Mouse (Mus musculus) hindbrain, embryonic 12.5 days (tissue): ENCODE results near the gene Gm42417. TPM values are rescaled to one million over a fixed set of nuclear protein-coding genes. Genes with fewer than 3 reads are reported as not detected.
"Not testable (repeated sequence)": the region's sequence is repeated elsewhere in the genome, so short reads cannot be mapped to it uniquely, and the experiment has no call there.

Experiments
- ATAC-seq: fragments of 200-750 bp; cut with Nextera tagmentation; 2 replicates; pipeline ENCODE4 v1.8.0; 2017; ENCODE audit warnings: moderate TSS enrichment; ENCODE audit not compliant: low FRiP score
- H3K27ac ChIP-seq: fragments of 300-500 bp; sonication (generic); 2 replicates; pipeline ENCODE4 v1.5.1; 2016; ENCODE audit warnings: mild to moderate bottlenecking
- H3K27me3 ChIP-seq: fragments of 300-500 bp; sonication (generic); 2 replicates; pipeline ENCODE4 v1.6.1; 2016; ENCODE audit warnings: mild to moderate bottlenecking
- H3K36me3 ChIP-seq: fragments of 300-500 bp; sonication (generic); 2 replicates; pipeline ENCODE4 v1.6.1; 2016; ENCODE audit warnings: mild to moderate bottlenecking
- H3K4me1 ChIP-seq: fragments of 300-500 bp; sonication (generic); 2 replicates; pipeline ENCODE4 v1.6.1; 2016
- H3K4me2 ChIP-seq: fragments of 300-500 bp; sonication (generic); replicated peaks from 2 replicates; pipeline ENCODE4 v1.6.1; 2016; ENCODE audit warnings: mild to moderate bottlenecking
- H3K4me3 ChIP-seq: fragments of 300-500 bp; sonication (generic); 2 replicates; pipeline ENCODE4 v1.5.1; 2016; ENCODE audit warnings: mild to moderate bottlenecking
- H3K9ac ChIP-seq: fragments of 300-500 bp; sonication (generic); 2 replicates; pipeline ENCODE4 v1.6.1; 2016; ENCODE audit warnings: mild to moderate bottlenecking, moderate library complexity
- H3K9me3 ChIP-seq: fragments of 300-500 bp; sonication (generic); replicated peaks from 2 replicates; pipeline ENCODE4 v1.6.1; 2016; ENCODE audit warnings: mild to moderate bottlenecking
- WGBS: fragments of 180-500 bp; shearing (Covaris S2); methylation state at CpG from one replicate; pipeline ENCODE4 v1.1.7; 2016; 5-methylcytosine and 5-hydroxymethylcytosine counted together
- polyA plus RNA-seq: library from polyadenylated mRNA; unstranded; fragments of >200 nt; fragmentation: Nextera tagmentation; extraction: Ambion mirVana; gene quantifications from 2 replicates; pipeline ENCODE4 v1.2.1, GENCODE M21; 2016

Gm42417 gene
- polyA plus RNA-seq, 1 experiment from 2014 or later = not detected

DNA sequence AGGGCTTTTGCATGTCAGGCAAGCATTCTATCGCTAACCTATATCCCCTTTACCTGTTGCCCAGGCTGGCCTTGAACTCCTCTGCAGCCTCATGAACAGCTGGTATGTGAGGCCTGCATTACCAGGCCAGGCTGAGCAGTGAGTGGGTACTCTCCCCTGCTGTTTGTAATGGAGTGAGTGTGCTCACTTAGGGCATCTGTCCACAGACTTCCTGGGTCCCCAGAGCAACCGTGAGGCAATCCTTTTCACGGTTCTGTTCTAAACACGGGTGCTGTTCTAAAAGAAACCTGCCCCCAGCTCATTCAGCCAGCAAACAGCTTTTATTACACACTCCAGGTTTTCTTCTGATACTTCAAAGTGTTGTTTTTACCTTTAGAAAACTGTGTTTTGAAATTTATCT, 502 bp downstream of the Gm42417 start:
- H3K4me3 ChIP-seq = no peak overlapping the region
- H3K27me3 ChIP-seq = no peaks in the 10 kb centered on the region
- no peak for ATAC-seq
- H3K9me3 ChIP-seq = no peaks in the 10 kb centered on the region
- H3K4me1 ChIP-seq = no peaks in the 10 kb centered on the region
- no peak overlapping the region for H3K9ac ChIP-seq
- H3K36me3 ChIP-seq = peaks cover 33% of the 10 kb centered on the region
- H3K27ac ChIP-seq = no peak overlapping the region
- WGBS = 95% methylated on average over 4 of the region's 4 CpGs
- H3K4me2 ChIP-seq = no peak overlapping the region

DNA sequence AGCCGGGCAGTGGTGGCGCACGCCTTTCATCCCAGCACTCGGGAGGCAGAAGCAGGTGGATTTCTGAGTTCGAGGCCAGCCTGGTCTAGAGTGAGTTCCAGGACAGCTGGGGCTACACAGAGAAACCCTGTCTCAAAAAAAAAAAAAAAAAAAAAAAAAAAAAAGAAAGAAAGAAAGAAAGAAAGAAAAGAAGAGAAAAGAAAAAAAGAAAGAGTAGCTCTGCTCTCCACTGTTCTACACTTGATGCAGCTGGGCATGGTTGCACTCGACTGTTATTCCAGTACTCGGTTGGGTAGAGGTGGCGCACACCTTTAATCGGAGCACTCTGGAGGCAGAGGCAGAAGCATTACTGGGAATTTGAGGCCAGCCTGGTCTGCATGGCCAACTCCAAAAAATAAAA, 2.4 kb downstream of the Gm42417 start, which contains the start of gene Ankrd23:
Ankrd23 (minus strand) TSS at position 101 of the 400 bp plus-strand sequence.
- ATAC-seq = not testable (repeated sequence)

DNA sequence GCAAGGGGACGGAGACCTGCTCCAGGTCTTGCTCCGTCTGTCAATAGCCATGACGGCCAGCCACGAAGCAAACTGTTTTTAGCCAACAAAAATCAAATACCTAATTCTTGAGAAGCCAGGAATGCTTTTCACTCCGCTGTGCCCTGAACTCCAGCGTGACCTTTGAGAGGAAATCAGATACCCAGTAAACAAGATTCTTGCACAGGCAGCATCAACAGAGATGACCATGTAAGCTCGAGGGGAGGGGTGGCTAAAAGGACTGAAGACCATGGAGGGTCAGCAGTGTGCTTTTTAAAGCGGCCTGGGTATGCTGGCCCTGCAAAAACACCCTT, 2.9 kb downstream of the Gm42417 start:
- peaks cover 28% of the 10 kb centered on the region for H3K36me3 ChIP-seq
- no peak overlapping the region for H3K4me3 ChIP-seq
- H3K9ac ChIP-seq = no peak overlapping the region
- no peak for ATAC-seq
- 70% methylated on average over 8 of the region's 8 CpGs for WGBS
- no peaks in the 10 kb centered on the region for H3K4me1 ChIP-seq
- no peak overlapping the region for H3K27ac ChIP-seq
- no peak overlapping the region for H3K4me2 ChIP-seq
- no peaks in the 10 kb centered on the region for H3K9me3 ChIP-seq
- H3K27me3 ChIP-seq = no peaks in the 10 kb centered on the region

More for the DNA sequence above, 2.4 kb downstream of the Gm42417 start, which contains the start of gene Ankrd23:
- H3K9me3 ChIP-seq, H3K9ac ChIP-seq, H3K4me3 ChIP-seq, H3K27ac ChIP-seq, H3K4me2 ChIP-seq, H3K4me1 ChIP-seq, H3K27me3 ChIP-seq: not testable (repeated sequence)
- 95% methylated on average over 9 of the region's 9 CpGs for WGBS
- peaks cover 28% of the 10 kb centered on the region for H3K36me3 ChIP-seq

DNA sequence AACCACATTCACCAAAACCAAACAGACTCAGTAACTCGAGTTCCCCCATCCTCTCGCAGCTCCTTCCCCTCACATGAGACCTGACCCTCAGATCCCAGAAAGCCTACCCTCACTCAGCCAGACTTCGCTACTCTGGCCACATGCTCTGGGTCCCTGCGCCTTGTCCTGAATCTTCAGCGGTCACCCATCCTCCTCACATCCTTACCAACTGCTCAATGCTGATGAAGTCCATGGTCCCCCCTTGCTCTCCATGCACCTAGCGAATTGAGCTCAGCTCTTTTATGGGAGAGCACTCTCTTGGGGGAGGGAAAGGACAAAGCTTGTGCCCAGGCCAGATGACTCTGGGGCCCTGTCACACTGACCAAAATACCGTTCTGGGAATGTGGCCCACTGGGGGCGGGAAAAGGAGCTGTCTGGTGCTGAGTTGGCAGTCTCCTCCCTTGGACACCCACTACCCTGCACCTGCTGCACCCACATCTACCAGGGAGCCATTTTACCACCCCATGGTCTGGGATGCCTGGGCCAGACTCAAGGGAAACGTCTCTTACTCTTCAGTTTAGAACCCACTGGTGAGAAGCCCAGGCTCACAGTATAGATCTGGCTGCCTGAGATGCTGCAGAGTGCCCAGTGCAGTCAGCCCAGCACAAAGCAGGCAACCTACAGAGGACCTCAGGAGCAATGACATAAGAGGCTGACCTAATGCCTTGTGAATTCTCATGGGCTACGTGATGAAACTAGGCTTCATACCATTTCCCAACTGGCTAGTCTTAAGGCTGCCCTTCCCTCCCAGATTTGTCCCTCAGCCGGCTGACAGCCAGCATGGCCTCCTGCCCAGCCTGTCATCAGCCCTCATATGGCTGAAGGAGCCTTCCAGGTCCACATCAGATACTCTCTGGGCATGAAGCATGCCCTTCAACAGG, 3.5 kb downstream of the Gm42417 start:
- no peaks in the 10 kb centered on the region for H3K27me3 ChIP-seq
- 82% methylated on average over 11 of the region's 11 CpGs for WGBS

DNA sequence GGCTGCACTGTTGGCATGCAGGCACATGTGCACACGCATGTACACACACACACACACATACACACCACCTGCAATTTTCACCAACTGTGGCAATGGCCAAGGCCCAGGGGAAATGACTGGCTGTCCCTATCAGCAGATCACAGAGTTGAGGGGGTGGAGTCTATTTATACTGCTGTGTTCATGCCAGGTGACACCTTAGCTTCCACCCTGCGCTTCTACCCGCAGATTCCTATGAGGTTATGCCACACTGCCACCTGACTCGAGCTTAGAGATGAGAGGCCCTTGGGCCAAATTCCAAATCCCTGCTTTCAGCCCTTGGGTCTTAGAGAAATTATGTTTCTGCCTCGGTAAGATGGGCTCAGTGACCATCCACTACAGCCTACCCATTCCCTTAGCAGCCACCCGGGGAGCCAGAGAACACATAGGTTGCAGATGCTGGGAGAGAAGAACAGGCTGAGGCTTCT, 4.6 kb downstream of the Gm42417 start:
- H3K4me3 ChIP-seq = no peak overlapping the region
- no peaks in the 10 kb centered on the region for H3K27me3 ChIP-seq
- no peak overlapping the region for H3K27ac ChIP-seq
- peaks cover 19% of the 10 kb centered on the region; the same call in 1 of the 2 replicates for H3K36me3 ChIP-seq
- ATAC-seq = no peak
- no peaks in the 10 kb centered on the region for H3K9me3 ChIP-seq
- no peak overlapping the region for H3K9ac ChIP-seq
- H3K4me2 ChIP-seq = no peak overlapping the region
- 82% methylated on average over 6 of the region's 6 CpGs for WGBS
- H3K4me1 ChIP-seq = peaks cover 3% of the 10 kb centered on the region; the same call in 1 of the 2 replicates

More for the DNA sequence above, 3.5 kb downstream of the Gm42417 start:
- Histone ChIP-seq H3K27ac (no peak overlapping the region), H3K4me2 (no peak overlapping the region), H3K36me3 (peaks cover 30% of the 10 kb centered on the region), H3K4me1 (no peaks in the 10 kb centered on the region), H3K9ac (no peak overlapping the region), H3K4me3 (no peak overlapping the region), H3K9me3 (no peaks in the 10 kb centered on the region)
- ATAC-seq = no peak

DNA sequence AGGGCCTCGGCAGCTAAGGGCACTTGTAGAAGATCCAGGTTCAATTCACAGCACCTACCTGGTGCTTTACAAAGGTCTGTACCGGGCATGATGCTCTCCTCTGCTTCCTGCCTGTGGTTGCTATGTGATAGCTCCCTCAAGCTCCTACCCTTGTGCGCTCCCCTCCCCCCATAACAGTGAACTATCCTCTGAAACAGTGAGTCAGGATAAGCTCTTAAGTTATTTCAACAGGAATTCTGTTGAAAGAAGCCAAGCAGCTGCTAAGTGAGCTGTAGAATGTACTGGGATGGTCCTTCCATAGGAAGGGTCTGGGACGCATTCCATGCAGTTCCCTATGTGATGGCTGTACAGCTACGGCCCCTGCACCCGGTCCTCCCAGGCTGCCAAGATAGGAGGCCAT, 5.7 kb downstream of the Gm42417 start:
- 86% methylated on average over 6 of the region's 6 CpGs for WGBS
- H3K4me3 ChIP-seq = no peak overlapping the region
- peaks cover 3% of the 10 kb centered on the region; the same call in 1 of the 2 replicates for H3K4me1 ChIP-seq
- no peak overlapping the region for H3K9ac ChIP-seq
- H3K9me3 ChIP-seq = no peaks in the 10 kb centered on the region
- no peaks in the 10 kb centered on the region for H3K27me3 ChIP-seq
- no peak for ATAC-seq
- H3K4me2 ChIP-seq = no peak overlapping the region
- H3K27ac ChIP-seq = no peak overlapping the region
- 0 out of 2 replicates have a peak, but pooled peaks cover 10% of the 10 kb centered on the region for H3K36me3 ChIP-seq

DNA sequence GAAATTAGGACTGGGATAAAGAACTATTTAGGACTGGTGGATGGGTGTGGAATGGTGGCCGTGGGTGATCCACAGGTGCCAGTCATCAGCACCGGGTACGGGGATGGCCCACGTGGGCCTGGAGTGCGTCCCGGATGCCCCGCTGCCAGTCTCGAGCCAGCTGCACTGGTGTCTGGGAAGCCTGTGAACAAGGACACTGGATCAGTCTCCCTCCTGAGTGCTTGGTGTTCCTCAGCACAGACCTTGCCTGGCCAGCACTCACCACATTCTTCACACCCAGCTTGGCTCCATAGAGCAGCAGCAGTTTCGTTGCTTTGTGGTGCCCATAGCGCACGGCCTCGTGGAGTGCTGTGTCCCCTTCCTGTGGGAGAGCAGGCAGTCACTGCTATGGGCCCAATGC, 7.8 kb downstream of the Gm42417 start:
- Histone ChIP-seq H3K9ac (no peak overlapping the region), H3K27ac (no peak overlapping the region), H3K4me1 (peaks cover 3% of the 10 kb centered on the region; the same call in 1 of the 2 replicates), H3K27me3 (no peaks in the 10 kb centered on the region), H3K9me3 (no peaks in the 10 kb centered on the region), H3K36me3 (0 out of 2 replicates have a peak, but pooled peaks cover 16% of the 10 kb centered on the region), H3K4me2 (no peak overlapping the region), H3K4me3 (no peak overlapping the region)
- WGBS = 89% methylated on average over 12 of the region's 12 CpGs
- ATAC-seq = no peak

DNA sequence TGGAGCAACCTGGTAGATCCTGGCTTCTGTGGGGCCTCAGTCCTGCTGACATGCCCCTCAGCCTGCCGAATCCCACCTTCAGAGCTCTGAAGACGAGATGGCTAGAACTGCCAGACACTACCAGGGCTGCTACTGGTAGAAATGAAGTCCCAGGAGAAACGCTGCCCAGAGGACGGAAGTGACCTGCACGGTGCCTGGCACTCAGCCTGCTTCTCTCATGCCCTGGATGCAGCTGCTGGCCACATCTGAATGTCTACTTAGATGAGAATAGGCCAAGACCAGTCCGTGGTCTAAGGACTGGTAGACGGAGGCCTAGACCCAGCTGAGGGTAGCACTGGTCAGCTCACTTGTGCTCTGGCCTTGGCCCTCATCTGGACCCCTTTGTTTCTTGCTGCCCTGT, 8.3 kb downstream of the Gm42417 start:
- peaks cover 3% of the 10 kb centered on the region; the same call in 1 of the 2 replicates for H3K4me1 ChIP-seq
- WGBS = 93% methylated on average over 7 of the region's 7 CpGs
- H3K27ac ChIP-seq = no peak overlapping the region
- no peak for ATAC-seq
- no peak overlapping the region for H3K4me2 ChIP-seq
- H3K27me3 ChIP-seq = no peaks in the 10 kb centered on the region
- H3K9ac ChIP-seq = 0 out of 2 replicates have a peak overlapping the region, but pooled peaks have one; percentile 19
- peaks cover 20% of the 10 kb centered on the region for H3K36me3 ChIP-seq
- H3K4me3 ChIP-seq = no peak overlapping the region
- no peaks in the 10 kb centered on the region for H3K9me3 ChIP-seq

DNA sequence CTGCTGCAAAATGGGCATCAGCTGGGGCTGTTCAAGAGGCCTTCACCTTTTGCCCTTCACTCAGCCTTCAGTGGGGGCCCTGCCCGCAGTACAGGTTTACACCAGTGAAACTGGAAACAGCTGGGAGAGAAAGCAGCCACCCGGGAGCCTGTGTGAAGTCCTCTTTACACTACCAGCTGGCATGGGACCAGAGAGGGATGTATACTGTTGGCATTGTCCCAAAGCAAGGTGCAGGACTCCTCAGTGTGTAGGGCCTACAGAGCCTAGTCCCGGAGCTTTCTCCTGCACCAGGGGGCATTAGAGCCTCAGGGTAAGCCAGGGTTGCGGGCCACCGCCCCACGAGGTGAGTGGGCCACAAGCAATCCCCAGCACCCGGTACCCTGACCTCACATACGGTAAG, 8.7 kb downstream of the Gm42417 start:
- Histone ChIP-seq H3K4me1 (peaks cover 3% of the 10 kb centered on the region; the same call in 1 of the 2 replicates), H3K4me3 (no peak overlapping the region), H3K9me3 (no peaks in the 10 kb centered on the region), H3K27me3 (no peaks in the 10 kb centered on the region), H3K27ac (no peak overlapping the region), H3K9ac (peak overlapping the region; percentile 19; the same call in 1 of the 2 replicates), H3K4me2 (no peak overlapping the region), H3K36me3 (peaks cover 25% of the 10 kb centered on the region)
- WGBS = 76% methylated on average over 8 of the region's 8 CpGs
- no peak for ATAC-seq

DNA sequence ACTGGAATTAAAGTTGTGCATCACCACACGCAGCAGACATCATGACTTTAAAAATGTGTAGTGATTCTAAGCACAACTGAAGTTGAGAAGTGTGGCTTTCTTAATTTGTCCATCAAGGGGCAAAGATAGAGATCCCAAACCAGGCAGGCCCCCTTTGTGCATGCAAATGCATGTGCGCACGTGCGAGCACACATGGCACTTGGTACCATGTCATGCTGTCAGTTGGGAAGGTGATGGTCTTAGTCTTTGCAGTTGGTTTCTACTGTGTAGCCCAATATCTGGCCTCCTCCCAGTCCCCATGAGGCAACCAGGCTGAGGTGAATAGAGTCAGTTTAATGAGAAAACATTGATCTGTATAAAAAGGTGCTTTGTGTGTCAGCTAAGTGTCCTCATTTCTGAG, 9.4 kb downstream of the Gm42417 start:
- Histone ChIP-seq H3K27ac (no peak overlapping the region), H3K4me2 (no peak overlapping the region), H3K9ac (no peak overlapping the region), H3K9me3 (no peaks in the 10 kb centered on the region), H3K27me3 (no peaks in the 10 kb centered on the region), H3K36me3 (peaks cover 31% of the 10 kb centered on the region), H3K4me3 (no peak overlapping the region), H3K4me1 (peaks cover 3% of the 10 kb centered on the region; the same call in 1 of the 2 replicates)
- WGBS = 96% methylated on average over 4 of the region's 4 CpGs
- ATAC-seq = no peak

DNA sequence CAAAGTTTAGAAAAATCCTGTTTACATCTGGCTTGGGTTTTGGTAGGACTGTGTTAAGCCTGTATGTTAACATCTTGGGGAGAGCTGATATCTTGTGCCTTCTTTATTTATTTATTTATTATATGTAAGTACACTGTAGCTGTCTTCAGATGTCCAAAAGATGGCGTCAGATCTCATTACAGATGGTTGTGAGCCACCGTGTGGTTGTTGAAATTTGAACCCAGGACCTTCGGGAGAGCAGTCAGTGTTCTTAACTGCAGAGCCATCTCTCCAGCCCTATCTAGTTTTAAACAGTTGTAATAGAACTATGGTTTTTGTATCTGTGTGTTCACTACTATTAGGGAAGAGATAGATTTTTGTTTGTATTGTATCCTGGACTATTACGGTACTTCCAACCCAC, 10.0 kb downstream of the Gm42417 start:
- Histone ChIP-seq H3K27me3 (no peaks in the 10 kb centered on the region), H3K4me2 (no peak overlapping the region), H3K4me1 (peaks cover 3% of the 10 kb centered on the region; the same call in 1 of the 2 replicates), H3K9ac (no peak overlapping the region), H3K9me3 (no peaks in the 10 kb centered on the region), H3K36me3 (peaks cover 37% of the 10 kb centered on the region), H3K4me3 (no peak overlapping the region), H3K27ac (no peak overlapping the region)
- no peak for ATAC-seq
- 93% methylated on average over 4 of the region's 4 CpGs for WGBS

DNA sequence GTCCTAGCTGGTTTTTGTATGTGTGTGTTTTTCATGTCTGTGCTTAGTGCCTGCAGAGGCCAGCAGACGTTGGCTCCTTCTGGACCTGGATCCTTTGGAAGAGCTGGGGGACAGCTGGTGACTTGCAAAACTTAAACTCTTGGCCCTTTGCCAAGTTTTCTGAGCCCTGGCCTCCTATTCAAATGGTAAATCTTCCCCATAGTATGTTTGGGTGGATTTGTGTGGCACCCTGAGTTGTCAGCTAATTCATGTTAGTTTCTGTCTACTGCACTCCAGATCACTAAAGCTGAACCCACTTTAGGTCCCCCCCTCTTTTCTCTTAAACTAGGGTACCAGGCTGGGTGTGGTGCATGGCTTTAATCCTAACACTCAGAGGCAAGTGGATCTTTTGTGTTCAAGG, 10.9 kb downstream of the Gm42417 start:
- Histone ChIP-seq H3K27me3 (no peaks in the 10 kb centered on the region), H3K9me3 (no peaks in the 10 kb centered on the region), H3K36me3 (peaks cover 46% of the 10 kb centered on the region), H3K9ac (no peak overlapping the region), H3K27ac (peak overlapping the region; percentile 40), H3K4me3 (no peak overlapping the region), H3K4me1 (peaks cover 3% of the 10 kb centered on the region; the same call in 1 of the 2 replicates), H3K4me2 (no peak overlapping the region)
- 21% methylated on average over 1 of the region's 1 CpGs for WGBS
- peak; percentile 39 for ATAC-seq
